Mouse (Mus musculus): ENCODE measurements around the gene Trio.

GRCm38 (mm10) chr15:27968183-27968582 lies 57.5 kb downstream of the Trio start:
- no peak for TF ChIP-seq POLR2A (IDR thresholded peaks at IDR 0.05; ENCODE audit: low read depth, low read length)
- TF ChIP-seq CTCF (IDR thresholded peaks at IDR 0.05; ENCODE audit: extremely low read depth, insufficient read length, insufficient replicate concordance, low read depth, low read length) = no peak
